Mouse (Mus musculus) right cerebral cortex, postnatal 10 days (tissue): ENCODE results near the gene 4930432K21Rik.

Source experiments
- DNase-seq, 2 experiments: peaks; one replicate each; pipeline ENCODE4 v3.0.0; 2021; ENCODE audit warnings: low spot score in 2 of 2

4930432K21Rik gene

DNA sequence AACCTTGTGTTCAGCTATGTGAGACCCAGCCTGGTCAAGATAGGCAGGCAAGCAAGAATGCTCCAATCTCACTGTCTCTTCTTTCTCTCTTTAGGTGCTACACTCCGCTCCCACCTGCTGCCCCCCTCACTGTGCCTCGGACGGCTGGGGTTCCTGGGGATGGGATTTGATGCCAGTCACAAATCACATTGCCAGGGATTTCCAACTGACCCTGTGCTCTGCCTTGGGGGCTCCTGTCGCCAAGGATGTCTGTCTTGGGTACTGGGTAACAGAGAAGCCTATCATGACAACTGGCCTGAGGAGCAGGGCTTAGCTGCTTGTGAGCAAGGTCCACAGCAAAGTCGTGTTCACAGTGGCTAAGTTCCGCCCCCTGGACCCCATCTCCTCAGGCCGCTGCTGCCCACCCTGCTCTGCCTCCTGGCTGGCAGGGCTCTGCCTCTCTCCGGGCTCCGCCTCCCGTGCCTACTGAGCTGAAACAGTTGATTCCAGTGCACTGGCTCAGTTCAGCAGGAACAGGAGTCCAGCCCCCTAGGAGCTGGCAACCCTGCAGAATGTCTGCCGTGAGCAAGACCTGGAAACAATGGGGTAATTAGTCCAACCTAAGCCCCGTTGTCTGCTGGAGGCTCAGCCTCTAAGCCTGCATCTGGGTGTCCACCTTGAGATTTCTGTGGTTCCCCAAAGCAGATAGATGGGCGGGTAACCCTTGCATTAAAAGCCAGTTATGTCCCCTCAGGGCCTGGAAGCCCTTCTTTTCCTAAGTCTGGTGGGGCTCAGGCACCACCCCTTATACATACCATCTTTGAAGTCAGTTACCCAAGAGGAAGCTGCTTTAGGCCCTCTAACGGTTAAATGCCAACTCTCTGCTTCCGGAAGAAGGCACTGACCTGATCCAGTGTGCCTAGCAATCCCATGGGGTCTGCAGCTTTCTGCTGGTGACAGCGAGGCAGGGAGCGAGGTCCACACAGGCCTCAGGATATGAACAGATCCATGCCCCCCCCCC is 60.9 kb downstream of the 4930432K21Rik start:
- DNase-seq: no peak

GRCm38 (mm10) chr8:84210167-84210791 is 62.5 kb downstream of the 4930432K21Rik start:
- peak; percentile 85 to 87 for DNase-seq

DNA sequence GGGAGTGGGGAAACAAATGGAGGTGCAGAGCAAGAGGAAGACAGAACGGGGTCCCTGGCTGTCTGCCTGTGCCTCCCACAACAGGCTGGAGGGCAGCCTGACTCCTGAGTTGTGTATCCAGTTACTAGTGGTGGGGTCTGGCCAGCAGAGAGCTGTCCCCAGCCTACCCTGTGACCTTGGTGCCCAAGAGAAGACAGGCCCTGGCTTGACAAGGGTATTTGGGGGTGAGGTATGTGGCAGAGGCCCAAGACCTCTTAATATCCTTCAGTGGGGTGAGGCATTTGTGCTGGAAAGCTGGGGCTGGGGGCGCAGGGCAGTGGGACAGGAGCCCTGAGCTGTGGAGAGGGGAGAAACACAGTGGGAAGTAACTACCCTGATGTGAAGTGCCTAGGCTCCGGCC is 63.4 kb downstream of the 4930432K21Rik start:
- no peak for DNase-seq

- no peak for DNase-seq
Observed at GRCm38 (mm10) chr8:84211881-84212563, 64.2 kb downstream of the 4930432K21Rik start.

GRCm38 (mm10) chr8:84213277-84213676 is 65.5 kb downstream of the 4930432K21Rik start:
- DNase-seq: no peak

GRCm38 (mm10) chr8:84217206-84217605 is 69.4 kb downstream of the 4930432K21Rik start:
- DNase-seq: no peak

DNA sequence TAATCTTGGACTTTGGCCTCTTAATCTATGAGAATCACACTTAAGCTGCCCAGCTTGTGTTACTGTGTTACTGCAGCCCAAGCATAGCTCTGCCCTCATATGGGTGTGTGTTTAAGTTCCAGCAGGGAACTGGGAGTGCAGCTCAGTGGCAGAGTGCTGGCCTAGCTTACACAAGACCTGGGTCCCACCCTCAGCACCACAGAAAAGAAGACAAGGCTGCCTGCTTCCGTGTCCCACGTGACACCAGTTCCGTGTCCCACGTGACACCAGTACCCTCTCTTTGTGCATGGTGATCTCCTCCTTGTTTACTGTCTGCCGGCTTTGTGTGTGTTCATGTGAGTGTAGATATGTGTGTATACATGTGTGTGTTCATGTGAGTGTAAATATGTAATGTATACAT is 70.3 kb downstream of the 4930432K21Rik start:
- no peak for DNase-seq

- DNase-seq: no peak
Observed at GRCm38 (mm10) chr8:84220105-84220504, 72.3 kb downstream of the 4930432K21Rik start.
